Mouse (Mus musculus) adrenal gland (tissue): ENCODE measurements around the gene Cd44.

ENCODE experiments used
- intact Hi-C: fragments of 180-260 bp; cut with DNase I; formaldehyde crosslinking; loops from one replicate; pipeline ENCODE4 v1.15.1; 2025
- long read RNA-seq, 2 experiments: library from polyadenylated mRNA; unstranded; transcript quantifications; one replicate each; pipeline ENCODE4 v2.0.0; 2020; ENCODE audit warnings: borderline replicate concordance in 1 of 2; ENCODE audit not compliant: insufficient replicate concordance in 1 of 2

Gene Cd44
- long read RNA-seq, experiment 1, transcript Cd44-203 (9 exons, 2,848 nt), result major isoform, 32 of 53 reads
- long read RNA-seq, experiment 1, partial matches to known transcripts, result 1 of 53 reads
- long read RNA-seq, experiment 1, other reads (novel, unspliced or antisense), result 20 of 53 reads
- long read RNA-seq, experiment 2, transcript Cd44-203 (9 exons, 2,848 nt), result major isoform, 13 of 17 reads
- long read RNA-seq, experiment 2, partial matches to known transcripts, result 2 of 17 reads
- long read RNA-seq, experiment 2, other reads (novel, unspliced or antisense), result 1 of 17 reads

GRCm38 (mm10) chr2:102900875-102901827 is at the start of gene Cd44:
Gene Cd44, minus strand, starts transcription at chr2:102901665.
- intact Hi-C loops, result loop anchor here (10.0 kb wide), 1 partner anchor 104 kb away; no protein-coding TSS in a partner anchor

GRCm38 (mm10) chr2:102948481-102948857 is 47.0 kb upstream of the Cd44 start:
- intact Hi-C loops, result no loop called here

GRCm38 (mm10) chr2:102947846-102948480 is 46.5 kb upstream of the Cd44 start:
- intact Hi-C loops, result no loop called here

- intact Hi-C loops, result no loop called here
Observed at GRCm38 (mm10) chr2:102945111-102945510, 43.6 kb upstream of the Cd44 start.

GRCm38 (mm10) chr2:102944415-102945012 is 43.0 kb upstream of the Cd44 start:
- intact Hi-C loops, result no loop called here

- intact Hi-C loops, result no loop called here
Observed at GRCm38 (mm10) chr2:102943983-102944382, 42.5 kb upstream of the Cd44 start.

- intact Hi-C loops, result no loop called here
Observed at GRCm38 (mm10) chr2:102942782-102943080, 41.3 kb upstream of the Cd44 start.

GRCm38 (mm10) chr2:102941937-102942781 is 40.7 kb upstream of the Cd44 start:
- intact Hi-C loops, result no loop called here

- intact Hi-C loops, result no loop called here
Observed at GRCm38 (mm10) chr2:102940813-102941361, 39.4 kb upstream of the Cd44 start.

GRCm38 (mm10) chr2:102940158-102940557 is 38.7 kb upstream of the Cd44 start:
- intact Hi-C loops, result no loop called here

- intact Hi-C loops, result no loop called here
Observed at GRCm38 (mm10) chr2:102936886-102937285, 35.4 kb upstream of the Cd44 start.

- intact Hi-C loops, result no loop called here
Observed at GRCm38 (mm10) chr2:102934834-102935233, 33.4 kb upstream of the Cd44 start.

- intact Hi-C loops, result no loop called here
Observed at GRCm38 (mm10) chr2:102933787-102934186, 32.3 kb upstream of the Cd44 start.

- intact Hi-C loops, result no loop called here
Observed at GRCm38 (mm10) chr2:102933142-102933541, 31.7 kb upstream of the Cd44 start.

GRCm38 (mm10) chr2:102932667-102933066 is 31.2 kb upstream of the Cd44 start:
- intact Hi-C loops, result no loop called here

- intact Hi-C loops, result no loop called here
Observed at GRCm38 (mm10) chr2:102928211-102928610, 26.7 kb upstream of the Cd44 start.

GRCm38 (mm10) chr2:102924480-102924879 is 23.0 kb upstream of the Cd44 start:
- intact Hi-C loops, result no loop called here

- intact Hi-C loops, result no loop called here
Observed at GRCm38 (mm10) chr2:102923682-102924081, 22.2 kb upstream of the Cd44 start.

- intact Hi-C loops, result no loop called here
Observed at GRCm38 (mm10) chr2:102922066-102922465, 20.6 kb upstream of the Cd44 start.

GRCm38 (mm10) chr2:102918301-102918700 is 16.8 kb upstream of the Cd44 start:
- intact Hi-C loops, result no loop called here
